Mouse (Mus musculus): ENCODE measurements around the gene Rpl22. TPM values are rescaled to one million over a fixed set of nuclear protein-coding genes. Genes with fewer than 3 reads are reported as not detected.

Gene Rpl22
- polyA plus RNA-seq, 1 experiment from 2014 or later: 150 TPM

DNA sequence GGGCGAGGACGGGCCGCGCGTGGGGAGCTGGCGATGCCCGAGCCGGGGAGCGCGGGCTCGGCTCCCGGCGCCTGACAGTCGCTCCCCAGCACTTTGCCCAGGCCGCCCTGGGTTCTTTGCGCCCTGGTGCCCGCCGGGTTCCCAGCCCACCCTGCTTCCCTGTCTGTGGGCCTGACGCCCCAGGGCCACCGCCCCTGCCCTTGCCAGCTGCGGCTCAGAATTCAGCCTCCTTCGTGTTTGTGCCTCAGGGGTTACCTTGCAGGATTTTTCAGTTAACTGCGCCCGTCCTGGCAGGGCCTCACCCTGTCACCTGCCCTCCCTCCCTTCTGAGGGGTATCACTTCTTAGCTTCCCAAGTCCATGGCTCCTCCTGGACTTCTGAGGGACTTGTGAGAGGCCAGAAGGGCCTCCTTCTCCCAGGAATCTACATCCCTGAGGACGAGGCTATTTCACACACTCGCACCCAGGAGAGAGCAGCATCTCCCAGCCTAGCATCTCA lies 13.8 kb downstream of the Rpl22 start:
- Histone ChIP-seq H3K4me1 (ENCODE audit: control insufficient read depth, insufficient read depth, low read length) (peaks cover 13% of the 10 kb centered on the region), H3K9ac (replicated peaks; ENCODE audit: low read depth, low read length) (peak overlapping the region; percentile 86), H3K27ac (ENCODE audit: low read depth, low read length) (peak overlapping the region; percentile 77), H3K4me3 (ENCODE audit: low read depth, low read length) (peak overlapping the region; percentile 54), H3K27me3 (ENCODE audit: control insufficient read depth, insufficient read depth, low read length) (no peaks in the 10 kb centered on the region; the same call in 1 of the 2 replicates), H3K9me3 (ENCODE audit: control insufficient read depth, low read length) (no peaks in the 10 kb centered on the region), H3K36me3 (ENCODE audit: control insufficient read depth, insufficient read depth, low read length) (no peaks in the 10 kb centered on the region), H3K4me2 (ENCODE audit: low read depth, low read length) (peak overlapping the region; percentile 83)
- WGBS: 4% methylated on average over 11 of the region's 26 CpGs
- ATAC-seq (ENCODE audit: low read depth): peak; percentile 20; the same call in 1 of the 2 replicates

DNA sequence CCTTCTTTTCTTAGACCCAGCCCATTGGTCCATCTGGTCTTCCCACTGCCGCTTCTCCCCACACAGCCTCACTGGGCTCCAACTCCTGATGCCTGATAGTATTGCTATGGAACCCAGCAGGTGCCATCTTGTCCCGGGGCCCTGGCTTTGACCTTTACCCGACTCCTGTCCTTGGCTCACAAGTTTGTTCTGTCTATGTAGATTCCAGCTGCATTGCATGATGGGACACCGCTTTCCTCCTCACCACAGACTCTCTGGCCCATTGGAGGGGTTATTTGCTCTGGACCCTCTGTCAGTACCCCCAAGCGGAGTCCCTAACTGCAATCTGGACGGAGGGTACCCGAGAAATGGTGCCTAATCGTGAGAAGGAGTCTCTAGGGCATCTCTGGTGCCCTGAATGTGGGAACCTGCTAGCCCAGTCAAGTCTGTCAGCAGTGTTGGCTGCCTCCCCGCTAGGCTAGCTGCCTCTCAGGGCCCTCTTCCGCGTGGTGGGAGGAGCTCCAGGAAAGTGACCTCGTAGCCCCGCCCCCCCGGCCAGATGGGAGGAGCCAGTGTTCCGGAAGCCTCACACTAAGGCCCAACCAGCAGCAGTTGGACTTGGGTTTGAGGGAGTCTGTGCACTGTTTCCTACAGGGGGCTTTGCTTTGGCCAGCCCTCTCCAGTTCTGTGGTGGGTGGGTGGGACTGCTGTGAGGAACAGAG lies 15.2 kb downstream of the Rpl22 start:
- Histone ChIP-seq H3K36me3 (ENCODE audit: control insufficient read depth, insufficient read depth, low read length) (no peaks in the 10 kb centered on the region), H3K4me3 (ENCODE audit: low read depth, low read length) (no peak overlapping the region), H3K9me3 (ENCODE audit: control insufficient read depth, low read length) (no peaks in the 10 kb centered on the region), H3K27ac (ENCODE audit: low read depth, low read length) (no peak overlapping the region), H3K27me3 (ENCODE audit: control insufficient read depth, insufficient read depth, low read length) (no peaks in the 10 kb centered on the region; the same call in 1 of the 2 replicates), H3K4me1 (ENCODE audit: control insufficient read depth, insufficient read depth, low read length) (peaks cover 13% of the 10 kb centered on the region), H3K9ac (replicated peaks; ENCODE audit: low read depth, low read length) (no peak overlapping the region), H3K4me2 (ENCODE audit: low read depth, low read length) (peak overlapping the region; percentile 83)
- no peak for ATAC-seq (ENCODE audit: low read depth)
- WGBS: 40% methylated on average over 15 of the region's 15 CpGs

DNA sequence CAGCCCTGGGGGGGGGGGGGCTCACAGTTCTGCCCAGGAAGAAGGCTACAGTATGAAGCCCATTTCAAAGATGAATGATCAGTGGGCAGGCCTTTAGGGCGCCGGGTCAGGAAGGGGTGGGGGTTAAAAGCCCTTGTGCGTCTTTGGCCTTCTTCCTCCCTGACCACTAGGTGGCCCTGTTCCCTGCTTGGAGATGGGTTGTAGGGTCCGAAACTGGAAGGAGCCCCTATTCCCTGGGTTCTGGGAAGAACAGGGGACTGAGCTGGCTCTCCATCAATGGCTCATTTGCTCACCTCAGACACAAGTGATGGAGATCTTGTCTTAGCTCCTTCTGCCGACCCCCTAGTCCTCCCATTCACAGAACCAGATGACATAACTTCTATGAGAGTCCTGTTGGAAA lies 17.8 kb downstream of the Rpl22 start:
- Histone ChIP-seq H3K9ac (replicated peaks; ENCODE audit: low read depth, low read length) (no peak overlapping the region), H3K9me3 (ENCODE audit: control insufficient read depth, low read length) (no peaks in the 10 kb centered on the region), H3K4me2 (ENCODE audit: low read depth, low read length) (no peak overlapping the region), H3K27ac (ENCODE audit: low read depth, low read length) (no peak overlapping the region), H3K36me3 (ENCODE audit: control insufficient read depth, insufficient read depth, low read length) (no peaks in the 10 kb centered on the region), H3K4me3 (ENCODE audit: low read depth, low read length) (no peak overlapping the region), H3K4me1 (ENCODE audit: control insufficient read depth, insufficient read depth, low read length) (peaks cover 10% of the 10 kb centered on the region), H3K27me3 (ENCODE audit: control insufficient read depth, insufficient read depth, low read length) (no peaks in the 10 kb centered on the region; the same call in 1 of the 2 replicates)
- no peak for ATAC-seq (ENCODE audit: low read depth)
- 13% methylated on average over 5 of the region's 5 CpGs for WGBS

DNA sequence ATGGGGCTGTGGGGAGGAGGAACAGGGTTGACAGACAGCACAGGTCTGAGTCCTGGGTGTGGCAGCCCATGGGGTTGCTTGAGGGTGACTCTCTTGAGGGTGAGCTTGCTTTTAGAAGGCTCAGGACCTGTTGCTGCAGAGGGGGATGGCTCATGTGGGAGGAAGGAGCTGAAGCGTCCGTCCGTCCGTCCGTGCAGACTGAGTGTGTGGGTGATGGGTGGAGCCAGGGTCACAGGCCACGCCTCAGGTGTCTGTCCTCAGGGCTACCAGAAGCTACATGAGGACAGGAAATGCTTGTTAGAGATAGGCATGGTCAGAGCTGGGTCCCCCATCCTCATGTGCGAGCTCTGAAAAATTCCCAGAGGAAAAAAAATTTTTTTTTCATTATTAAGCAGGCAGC lies 19.1 kb downstream of the Rpl22 start:
- WGBS: 75% methylated on average over 7 of the region's 7 CpGs

DNA sequence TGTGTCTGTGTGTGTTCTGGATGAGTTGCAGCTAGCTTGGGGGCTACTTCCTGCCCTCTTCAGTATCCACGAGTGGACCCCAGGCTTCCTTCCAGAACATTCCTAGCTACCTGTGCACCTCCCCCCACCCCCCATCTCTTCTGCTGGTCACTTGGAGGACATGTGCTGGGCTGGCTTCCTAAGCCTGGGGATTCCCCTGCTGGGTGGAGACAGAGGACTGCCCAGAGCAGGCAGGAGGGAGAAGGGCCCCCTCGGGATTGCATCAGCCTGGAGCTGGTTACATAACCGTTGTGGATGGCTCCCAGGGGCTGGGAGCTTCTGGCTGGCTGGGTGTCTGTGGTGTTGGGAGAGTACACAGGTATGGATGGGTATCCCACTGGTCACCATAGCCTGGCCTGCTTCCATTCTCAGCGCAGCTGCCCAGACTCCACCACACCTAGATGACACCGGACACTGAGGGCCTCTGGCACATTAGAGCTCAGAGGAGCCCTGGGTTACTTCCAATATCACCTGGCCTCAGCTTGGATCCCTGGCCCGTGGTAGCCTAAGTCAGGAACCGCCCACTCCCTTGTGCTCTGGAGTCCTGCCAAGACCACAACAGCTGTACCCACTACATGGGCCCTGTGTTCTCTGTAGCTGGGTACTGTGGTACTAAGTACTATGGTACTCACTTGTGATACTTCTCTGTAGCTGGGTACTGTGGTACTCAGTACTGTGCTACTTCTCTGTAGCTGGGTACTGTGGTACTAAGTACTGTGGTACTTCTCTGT lies 19.8 kb downstream of the Rpl22 start:
- ATAC-seq (ENCODE audit: low read depth): no peak
- H3K4me1 ChIP-seq (ENCODE audit: control insufficient read depth, insufficient read depth, low read length): peaks cover 16% of the 10 kb centered on the region
- 57% methylated on average over 7 of the region's 7 CpGs for WGBS
- no peak overlapping the region for H3K4me2 ChIP-seq (ENCODE audit: low read depth, low read length)
- no peak overlapping the region for H3K27ac ChIP-seq (ENCODE audit: low read depth, low read length)
- H3K9ac ChIP-seq (replicated peaks; ENCODE audit: low read depth, low read length): no peak overlapping the region
- no peaks in the 10 kb centered on the region for H3K27me3 ChIP-seq (ENCODE audit: control insufficient read depth, insufficient read depth, low read length)
- no peak overlapping the region for H3K4me3 ChIP-seq (ENCODE audit: low read depth, low read length)
- H3K36me3 ChIP-seq (ENCODE audit: control insufficient read depth, insufficient read depth, low read length): no peaks in the 10 kb centered on the region
- no peaks in the 10 kb centered on the region for H3K9me3 ChIP-seq (ENCODE audit: control insufficient read depth, low read length)

More for the DNA sequence above, 19.1 kb downstream of the Rpl22 start:
- Histone ChIP-seq H3K27me3 (ENCODE audit: control insufficient read depth, insufficient read depth, low read length) (no peaks in the 10 kb centered on the region), H3K27ac (ENCODE audit: low read depth, low read length) (no peak overlapping the region), H3K36me3 (ENCODE audit: control insufficient read depth, insufficient read depth, low read length) (no peaks in the 10 kb centered on the region), H3K9ac (replicated peaks; ENCODE audit: low read depth, low read length) (no peak overlapping the region), H3K4me2 (ENCODE audit: low read depth, low read length) (no peak overlapping the region), H3K4me3 (ENCODE audit: low read depth, low read length) (no peak overlapping the region), H3K4me1 (ENCODE audit: control insufficient read depth, insufficient read depth, low read length) (peaks cover 15% of the 10 kb centered on the region), H3K9me3 (ENCODE audit: control insufficient read depth, low read length) (no peaks in the 10 kb centered on the region)
- no peak for ATAC-seq (ENCODE audit: low read depth)

DNA sequence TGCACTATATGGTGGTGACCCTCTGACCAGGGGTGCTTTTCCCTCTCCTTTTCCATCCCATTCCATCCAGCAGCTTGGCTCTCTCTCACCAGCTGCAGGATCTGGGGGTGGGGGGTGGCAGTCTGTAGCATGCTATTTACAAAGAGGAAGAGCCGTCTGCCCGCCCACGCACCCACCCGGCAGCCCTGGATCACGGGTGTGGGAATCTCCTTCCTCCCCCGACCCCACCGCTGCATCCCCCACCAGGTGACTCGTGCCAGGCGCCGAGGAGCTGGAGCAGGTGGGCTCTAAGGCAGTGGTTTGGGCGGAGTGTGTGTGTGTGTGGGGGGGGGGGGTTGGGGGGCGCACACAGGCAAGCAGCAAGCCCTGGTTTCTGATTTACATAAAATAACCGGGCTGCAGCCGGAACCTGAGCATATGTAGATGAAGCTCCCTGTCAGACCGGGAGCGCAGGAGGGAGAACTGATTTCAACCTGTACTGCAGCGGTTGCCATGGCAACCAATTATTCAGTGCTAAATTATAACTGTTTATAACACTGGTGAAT lies 24.4 kb downstream of the Rpl22 start:
- Histone ChIP-seq H3K4me1 (ENCODE audit: control insufficient read depth, insufficient read depth, low read length) (peaks cover 32% of the 10 kb centered on the region), H3K4me3 (ENCODE audit: low read depth, low read length) (peak overlapping the region; percentile 7; the same call in 1 of the 2 replicates), H3K9me3 (ENCODE audit: control insufficient read depth, low read length) (no peaks in the 10 kb centered on the region), H3K27ac (ENCODE audit: low read depth, low read length) (peak overlapping the region; percentile 88), H3K9ac (replicated peaks; ENCODE audit: low read depth, low read length) (peak overlapping the region; percentile 37; the same call in 1 of the 2 replicates), H3K36me3 (ENCODE audit: control insufficient read depth, insufficient read depth, low read length) (no peaks in the 10 kb centered on the region; the same call in 1 of the 2 replicates), H3K27me3 (ENCODE audit: control insufficient read depth, insufficient read depth, low read length) (no peaks in the 10 kb centered on the region), H3K4me2 (ENCODE audit: low read depth, low read length) (peak overlapping the region; percentile 43)
- peak; percentile 74 for ATAC-seq (ENCODE audit: low read depth)
- 5% methylated on average over 17 of the region's 17 CpGs for WGBS

DNA sequence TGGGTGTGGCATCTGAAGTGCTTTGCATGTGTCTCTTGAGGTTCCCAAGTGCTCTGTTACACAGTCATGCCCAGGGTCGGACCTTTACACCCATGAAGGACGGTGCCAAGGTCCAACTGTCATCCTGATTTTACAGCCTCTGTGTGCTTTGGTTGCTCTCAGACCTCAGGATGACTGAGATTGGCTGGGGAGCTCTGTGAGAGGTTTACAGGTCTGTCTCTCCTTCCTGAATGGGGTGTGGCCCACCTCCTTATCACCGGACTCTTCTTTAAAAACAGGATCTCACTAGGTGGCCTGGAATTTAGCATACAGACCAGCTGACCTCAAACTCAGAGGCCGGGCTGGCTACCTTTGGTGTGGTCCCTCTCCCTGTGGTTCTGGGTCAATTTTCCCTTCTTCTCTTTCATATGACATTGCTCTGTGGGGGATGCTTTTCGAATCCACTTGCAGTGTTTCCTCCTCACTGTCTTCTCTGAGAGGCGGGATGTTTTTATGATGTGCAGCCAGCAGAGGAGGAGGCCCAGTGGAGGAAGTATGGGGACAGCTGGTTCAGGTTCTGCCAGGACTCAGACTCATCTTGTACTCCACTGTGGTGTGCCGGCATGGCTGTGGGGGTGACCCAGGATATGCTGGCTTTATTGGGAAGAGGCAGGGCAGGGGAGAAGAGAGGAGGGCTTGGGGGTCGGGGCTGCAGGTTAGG lies 25.3 kb downstream of the Rpl22 start:
- Histone ChIP-seq H3K9me3 (ENCODE audit: control insufficient read depth, low read length) (no peaks in the 10 kb centered on the region), H3K4me3 (ENCODE audit: low read depth, low read length) (no peak overlapping the region), H3K27me3 (ENCODE audit: control insufficient read depth, insufficient read depth, low read length) (no peaks in the 10 kb centered on the region), H3K4me2 (ENCODE audit: low read depth, low read length) (no peak overlapping the region), H3K36me3 (ENCODE audit: control insufficient read depth, insufficient read depth, low read length) (no peaks in the 10 kb centered on the region; the same call in 1 of the 2 replicates), H3K27ac (ENCODE audit: low read depth, low read length) (peak overlapping the region; percentile 66; the same call in 1 of the 2 replicates), H3K9ac (replicated peaks; ENCODE audit: low read depth, low read length) (no peak overlapping the region), H3K4me1 (ENCODE audit: control insufficient read depth, insufficient read depth, low read length) (peaks cover 32% of the 10 kb centered on the region)
- WGBS: 14% methylated on average over 8 of the region's 8 CpGs
- ATAC-seq (ENCODE audit: low read depth): no peak

DNA sequence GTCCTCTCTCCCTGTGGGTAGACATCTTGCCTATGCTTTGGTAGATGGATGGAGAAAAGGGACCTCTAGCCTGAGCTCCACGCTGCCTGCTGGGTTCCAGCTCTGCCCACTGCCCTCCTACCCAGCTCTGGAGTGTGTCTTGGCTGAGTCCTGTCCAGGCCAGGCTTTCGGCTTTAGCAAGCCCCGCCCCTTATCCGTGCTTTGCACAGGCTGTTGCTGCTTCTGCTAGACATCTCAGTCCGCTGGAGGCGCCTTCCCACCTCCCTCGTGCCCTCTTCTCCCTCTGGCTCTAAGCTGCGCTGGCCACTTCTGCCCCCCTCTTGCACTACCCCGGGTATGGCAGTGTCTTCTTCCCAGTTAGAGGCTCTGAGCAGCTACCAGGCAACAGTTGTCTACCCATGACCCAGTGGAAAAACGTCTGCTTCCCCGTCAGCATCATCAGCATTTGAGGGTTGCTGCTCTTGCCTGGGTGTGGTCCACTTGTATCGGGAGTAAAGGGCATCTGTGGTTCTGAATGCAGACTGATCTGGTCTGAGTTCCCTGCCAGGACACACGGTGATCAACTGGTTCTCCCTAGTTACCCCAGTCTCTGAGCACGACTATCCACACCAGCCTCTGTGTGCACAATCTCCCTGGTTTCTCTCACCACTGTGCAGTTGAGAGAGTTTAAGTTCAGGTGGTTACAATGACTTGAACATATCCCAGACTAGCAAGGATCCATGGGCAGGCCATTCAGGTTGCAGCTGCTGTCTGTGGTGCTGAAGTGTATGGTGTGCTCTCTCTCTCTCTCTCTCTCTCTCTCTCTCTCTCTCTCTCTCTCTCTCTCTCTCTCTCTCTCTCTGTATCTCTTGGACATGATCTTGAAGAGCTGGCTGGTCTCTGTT lies 26.1 kb downstream of the Rpl22 start:
- no peak overlapping the region for H3K9ac ChIP-seq (replicated peaks; ENCODE audit: low read depth, low read length)
- peaks cover 32% of the 10 kb centered on the region for H3K4me1 ChIP-seq (ENCODE audit: control insufficient read depth, insufficient read depth, low read length)
- no peaks in the 10 kb centered on the region for H3K9me3 ChIP-seq (ENCODE audit: control insufficient read depth, low read length)
- no peak overlapping the region for H3K4me3 ChIP-seq (ENCODE audit: low read depth, low read length)
- H3K27ac ChIP-seq (ENCODE audit: low read depth, low read length): no peak overlapping the region; the same call in 1 of the 2 replicates
- no peaks in the 10 kb centered on the region; the same call in 1 of the 2 replicates for H3K36me3 ChIP-seq (ENCODE audit: control insufficient read depth, insufficient read depth, low read length)
- 15% methylated on average over 14 of the region's 14 CpGs for WGBS
- H3K27me3 ChIP-seq (ENCODE audit: control insufficient read depth, insufficient read depth, low read length): no peaks in the 10 kb centered on the region
- ATAC-seq (ENCODE audit: low read depth): 0 out of 2 replicates have a peak, but pooled peaks have one; percentile 47
- no peak overlapping the region for H3K4me2 ChIP-seq (ENCODE audit: low read depth, low read length)
